Mouse (Mus musculus): ENCODE data around the gene C2cd4c. TPM values are rescaled to one million over a fixed set of nuclear protein-coding genes. Genes with fewer than 3 reads are reported as not detected.

C2cd4c gene
- polyA plus RNA-seq, 1 experiment = 12.4 TPM

DNA sequence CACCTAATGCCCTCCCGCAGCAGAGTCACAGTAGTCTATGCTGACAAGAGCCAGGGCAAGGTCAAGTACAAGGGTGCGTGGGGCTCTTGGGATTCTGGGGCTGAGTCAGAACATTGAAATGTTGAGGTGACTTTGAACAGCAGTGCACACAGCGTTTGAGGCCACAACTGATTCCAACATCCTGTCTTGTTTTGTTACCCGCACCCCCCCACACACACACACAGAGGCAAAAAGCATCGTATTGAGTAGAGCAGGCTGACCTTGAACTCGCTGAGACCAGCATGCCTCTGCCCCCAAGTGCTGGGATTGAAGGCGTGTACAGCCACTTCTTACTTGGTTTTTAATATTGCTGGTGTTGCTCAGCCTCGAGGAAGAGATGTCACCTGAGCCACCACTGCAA lies 39.5 kb downstream of the C2cd4c start:
- TF ChIP-seq CTCF (IDR thresholded peaks at IDR 0.05; ENCODE audit: extremely low read depth, insufficient read depth, low read length) (no peak), POLR2A (IDR thresholded peaks at IDR 0.05; ENCODE audit: extremely low read depth, insufficient read depth, low read length) (no peak)
- H3K4me1 ChIP-seq (ENCODE audit: control insufficient read depth, insufficient read depth, low read length) = no peaks in the 10 kb centered on the region
- H3K27ac ChIP-seq (ENCODE audit: insufficient read depth, low read length) = no peak overlapping the region
- no peak overlapping the region for H3K4me3 ChIP-seq (ENCODE audit: insufficient read depth, low read length)

DNA sequence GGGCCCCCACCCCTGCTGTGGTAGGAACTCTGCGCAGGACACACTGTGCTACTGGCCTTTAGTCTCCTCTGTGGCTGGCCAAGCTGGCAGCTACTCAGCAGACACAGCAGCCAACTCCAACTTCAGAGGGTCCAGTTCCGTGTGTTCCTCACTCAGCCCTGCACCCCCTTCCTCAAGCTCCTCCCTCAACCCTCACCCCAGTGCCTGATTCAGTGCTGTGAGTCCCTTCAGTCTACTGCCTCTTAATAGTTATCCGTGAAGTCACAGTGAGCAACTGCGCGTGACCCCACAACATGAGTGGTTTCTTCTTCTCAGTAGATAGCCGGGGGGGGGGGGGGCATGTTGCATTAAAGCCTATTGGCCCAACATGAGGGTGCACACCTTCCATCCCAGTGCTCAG lies 40.2 kb downstream of the C2cd4c start:
- TF ChIP-seq POLR2A (IDR thresholded peaks at IDR 0.05; ENCODE audit: extremely low read depth, insufficient read depth, low read length) = no peak
- TF ChIP-seq CTCF (IDR thresholded peaks at IDR 0.05; ENCODE audit: extremely low read depth, insufficient read depth, low read length) = no peak
- Histone ChIP-seq H3K4me1 (ENCODE audit: control insufficient read depth, insufficient read depth, low read length) (no peaks in the 10 kb centered on the region), H3K27ac (ENCODE audit: insufficient read depth, low read length) (no peak overlapping the region), H3K4me3 (ENCODE audit: insufficient read depth, low read length) (no peak overlapping the region)

DNA sequence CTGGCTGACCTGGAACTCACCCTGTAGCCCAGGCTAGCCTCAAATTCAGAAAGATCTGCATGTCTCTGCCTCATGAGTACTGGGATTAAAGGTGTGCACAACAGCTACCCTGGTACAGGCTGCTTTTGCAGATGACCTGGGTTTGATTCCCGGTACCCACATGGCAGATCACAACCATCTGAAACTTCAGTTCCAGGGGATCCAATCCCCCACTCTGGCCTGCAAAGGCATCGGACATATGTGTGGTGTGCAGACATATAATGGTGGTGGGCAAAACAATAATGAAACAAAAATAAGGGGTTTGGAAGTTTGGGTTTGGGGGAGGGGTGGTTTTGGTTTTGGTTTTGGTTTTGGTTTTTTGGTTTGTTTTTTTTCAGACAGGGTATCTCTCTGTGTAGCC lies 42.5 kb downstream of the C2cd4c start:
- Histone ChIP-seq H3K4me1 (ENCODE audit: control insufficient read depth, insufficient read depth, low read length) (no peaks in the 10 kb centered on the region), H3K27ac (ENCODE audit: insufficient read depth, low read length) (no peak overlapping the region), H3K4me3 (ENCODE audit: insufficient read depth, low read length) (no peak overlapping the region)
- TF ChIP-seq CTCF (IDR thresholded peaks at IDR 0.05; ENCODE audit: extremely low read depth, insufficient read depth, low read length) (no peak), POLR2A (IDR thresholded peaks at IDR 0.05; ENCODE audit: extremely low read depth, insufficient read depth, low read length) (no peak)

DNA sequence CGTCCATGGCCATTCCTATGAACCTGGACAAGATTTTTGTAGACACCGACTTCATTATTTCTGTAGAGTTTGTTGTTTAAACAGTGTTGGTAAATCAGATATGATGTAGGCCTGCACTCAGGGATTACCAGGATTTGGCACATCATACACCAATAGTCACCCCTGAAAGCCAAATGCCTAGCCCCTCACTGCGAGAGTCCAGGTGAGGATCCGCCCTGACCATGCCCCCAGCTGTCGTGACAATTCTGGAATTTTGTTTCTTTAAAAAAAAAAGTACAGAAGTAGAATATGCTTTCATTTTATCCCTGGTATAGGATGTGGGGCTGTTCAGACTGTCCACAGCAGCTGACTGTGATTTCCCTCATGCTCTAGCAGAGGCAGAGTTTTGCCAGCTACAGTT lies 43.9 kb downstream of the C2cd4c start:
- Histone ChIP-seq H3K4me1 (ENCODE audit: control insufficient read depth, insufficient read depth, low read length) (no peaks in the 10 kb centered on the region), H3K4me3 (ENCODE audit: insufficient read depth, low read length) (no peak overlapping the region), H3K27ac (ENCODE audit: insufficient read depth, low read length) (no peak overlapping the region)
- TF ChIP-seq POLR2A (IDR thresholded peaks at IDR 0.05; ENCODE audit: extremely low read depth, insufficient read depth, low read length) (no peak), CTCF (IDR thresholded peaks at IDR 0.05; ENCODE audit: extremely low read depth, insufficient read depth, low read length) (no peak)

DNA sequence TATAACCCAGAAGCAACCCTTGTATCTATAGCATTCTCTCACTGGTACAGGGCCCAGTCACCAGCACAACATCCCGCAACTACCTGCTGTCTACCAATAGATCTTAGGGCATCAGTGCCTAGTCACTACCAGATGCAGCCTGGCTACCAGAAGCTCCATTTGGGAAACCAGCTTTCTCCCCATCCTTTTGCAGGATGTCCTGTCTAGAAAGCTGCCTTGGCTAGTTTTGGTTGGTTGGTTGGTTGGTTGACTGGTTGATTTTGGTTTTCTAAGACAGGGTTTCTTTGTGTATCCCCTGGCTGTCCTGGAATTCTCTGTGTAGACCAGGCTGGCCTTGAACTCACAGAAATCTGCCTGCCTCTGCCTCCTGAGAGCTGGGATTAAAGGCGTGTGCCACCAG lies 54.1 kb downstream of the C2cd4c start:
- no peaks in the 10 kb centered on the region for H3K4me1 ChIP-seq (ENCODE audit: control insufficient read depth, insufficient read depth, low read length)
- TF ChIP-seq POLR2A (IDR thresholded peaks at IDR 0.05; ENCODE audit: extremely low read depth, insufficient read depth, low read length) = no peak
- no peak for TF ChIP-seq CTCF (IDR thresholded peaks at IDR 0.05; ENCODE audit: extremely low read depth, insufficient read depth, low read length)
- no peak overlapping the region for H3K27ac ChIP-seq (ENCODE audit: insufficient read depth, low read length)
- H3K4me3 ChIP-seq (ENCODE audit: insufficient read depth, low read length) = no peak overlapping the region

DNA sequence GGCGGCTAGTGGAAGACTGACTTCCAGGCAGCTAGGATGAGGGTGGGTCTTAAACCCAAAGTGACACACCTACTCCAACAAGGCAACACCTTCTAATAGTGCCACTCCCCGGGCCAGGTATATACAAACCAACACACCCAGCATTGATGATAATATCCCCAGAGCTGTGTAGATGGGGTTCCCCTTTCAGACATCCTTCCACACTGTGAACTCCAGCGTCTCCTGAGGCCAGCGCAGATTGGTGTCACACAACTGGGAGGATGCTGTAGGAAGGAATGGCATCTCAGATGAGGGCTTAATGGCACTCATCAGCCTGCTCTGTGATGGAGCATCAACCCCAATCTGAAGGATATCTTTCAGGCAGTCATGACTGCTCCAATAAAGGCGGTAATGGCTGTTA lies 56.3 kb downstream of the C2cd4c start:
- TF ChIP-seq CTCF (IDR thresholded peaks at IDR 0.05; ENCODE audit: extremely low read depth, insufficient read depth, low read length) = no peak
- no peak for TF ChIP-seq POLR2A (IDR thresholded peaks at IDR 0.05; ENCODE audit: extremely low read depth, insufficient read depth, low read length)
- peaks cover 5% of the 10 kb centered on the region for H3K4me1 ChIP-seq (ENCODE audit: control insufficient read depth, insufficient read depth, low read length)
- no peak overlapping the region for H3K4me3 ChIP-seq (ENCODE audit: insufficient read depth, low read length)
- H3K27ac ChIP-seq (ENCODE audit: insufficient read depth, low read length) = no peak overlapping the region

DNA sequence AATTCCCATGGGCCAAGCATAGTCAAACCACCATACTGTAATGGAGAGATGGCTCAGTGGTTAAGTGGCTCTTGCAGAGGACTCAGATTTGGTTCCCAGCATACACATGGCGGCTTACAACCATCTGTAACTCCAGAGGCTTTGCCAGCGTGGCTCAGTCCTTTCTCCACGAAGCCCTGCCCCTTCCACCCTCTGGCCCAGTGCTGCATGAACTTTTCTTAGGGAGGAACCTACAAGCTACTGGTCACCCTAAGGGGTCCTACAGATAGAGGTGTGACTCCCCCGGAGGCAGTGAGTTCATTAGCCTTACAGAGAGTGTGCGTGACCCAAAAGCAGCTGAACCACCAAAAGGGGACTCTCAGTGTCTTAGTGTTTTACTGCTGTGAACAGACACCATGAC lies 56.9 kb downstream of the C2cd4c start:
- peaks cover 5% of the 10 kb centered on the region for H3K4me1 ChIP-seq (ENCODE audit: control insufficient read depth, insufficient read depth, low read length)
- H3K4me3 ChIP-seq (ENCODE audit: insufficient read depth, low read length) = no peak overlapping the region
- no peak overlapping the region for H3K27ac ChIP-seq (ENCODE audit: insufficient read depth, low read length)
- no peak for TF ChIP-seq CTCF (IDR thresholded peaks at IDR 0.05; ENCODE audit: extremely low read depth, insufficient read depth, low read length)
- TF ChIP-seq POLR2A (IDR thresholded peaks at IDR 0.05; ENCODE audit: extremely low read depth, insufficient read depth, low read length) = no peak

Other genes starting within 250 kb of the C2cd4c start
- gene Vmn2r83, start 145.3 kb downstream of the C2cd4c start, polyA plus RNA-seq (2012; rRNA removed) = not detected in 2 replicates
- gene Plpp2, start 80.2 kb downstream of the C2cd4c start, polyA plus RNA-seq (2012; rRNA removed) = 3.4 and 3.6 TPM in 2 replicates
- gene Mier2, start 58.8 kb downstream of the C2cd4c start, polyA plus RNA-seq (2012; rRNA removed) = 78.3 and 79.6 TPM in 2 replicates
- gene Theg, start 26.7 kb downstream of the C2cd4c start, polyA plus RNA-seq (2012; rRNA removed) = 1.9 and 2.6 TPM in 2 replicates
- gene Shc2, start 23.9 kb upstream of the C2cd4c start, polyA plus RNA-seq (2012; rRNA removed) = 56.2 and 65.5 TPM in 2 replicates
- 0.15 and 0.17 TPM in 2 replicates for gene Odf3l2, start 31.7 kb upstream of the C2cd4c start, polyA plus RNA-seq (2012; rRNA removed)
- not detected in 2 replicates for gene Madcam1, start 50.5 kb upstream of the C2cd4c start, polyA plus RNA-seq (2012; rRNA removed)
- gene Tpgs1, start 55.3 kb upstream of the C2cd4c start, polyA plus RNA-seq (2012; rRNA removed) = 87.5 and 88.2 TPM in 2 replicates
- gene Cdc34, start 68.2 kb upstream of the C2cd4c start, polyA plus RNA-seq (2012; rRNA removed) = 110 TPM in 2 replicates
- 1.1 and 1.4 TPM in 2 replicates for gene Gzmm, start 75.0 kb upstream of the C2cd4c start, polyA plus RNA-seq (2012; rRNA removed)
- 1,018 and 1,074 TPM in 2 replicates for gene Bsg, start 90.5 kb upstream of the C2cd4c start, polyA plus RNA-seq (2012; rRNA removed)
- 123 and 128 TPM in 2 replicates for gene Hcn2, start 102.6 kb upstream of the C2cd4c start, polyA plus RNA-seq (2012; rRNA removed)
- gene Polrmt, start 132.6 kb upstream of the C2cd4c start, polyA plus RNA-seq (2012; rRNA removed) = 51.6 and 54.9 TPM in 2 replicates
- gene Fgf22, start 141.1 kb upstream of the C2cd4c start, polyA plus RNA-seq (2012; rRNA removed) = 6.5 and 9.7 TPM in 2 replicates
- gene Rnf126, start 152.9 kb upstream of the C2cd4c start, polyA plus RNA-seq (2012; rRNA removed) = 157 TPM in 2 replicates
- 5.7 and 5.9 TPM in 2 replicates for gene Fstl3, start 163.2 kb upstream of the C2cd4c start, polyA plus RNA-seq (2012; rRNA removed)
- gene Prss57, start 176.9 kb upstream of the C2cd4c start, polyA plus RNA-seq (2012; rRNA removed) = 1.4 and 2.1 TPM in 2 replicates
- gene Palm, start 179.5 kb upstream of the C2cd4c start, polyA plus RNA-seq (2012; rRNA removed) = 294 and 331 TPM in 2 replicates
- 0.13 and 0.21 TPM in 2 replicates for gene Misp, start 207.0 kb upstream of the C2cd4c start, polyA plus RNA-seq (2012; rRNA removed)
- gene Ptbp1, start 240.4 kb upstream of the C2cd4c start, polyA plus RNA-seq (2012; rRNA removed) = 53.3 and 54.1 TPM in 2 replicates

Data from cortical plate, adult 2 months (tissue).